Mouse (Mus musculus): ENCODE measurements around the gene Slc22a23. TPM values are rescaled to one million over a fixed set of nuclear protein-coding genes. Genes with fewer than 3 reads are reported as not detected.

The Slc22a23 gene
- total RNA-seq, 2 experiments from 2014 or later: 52.4 to 55.5 TPM

DNA sequence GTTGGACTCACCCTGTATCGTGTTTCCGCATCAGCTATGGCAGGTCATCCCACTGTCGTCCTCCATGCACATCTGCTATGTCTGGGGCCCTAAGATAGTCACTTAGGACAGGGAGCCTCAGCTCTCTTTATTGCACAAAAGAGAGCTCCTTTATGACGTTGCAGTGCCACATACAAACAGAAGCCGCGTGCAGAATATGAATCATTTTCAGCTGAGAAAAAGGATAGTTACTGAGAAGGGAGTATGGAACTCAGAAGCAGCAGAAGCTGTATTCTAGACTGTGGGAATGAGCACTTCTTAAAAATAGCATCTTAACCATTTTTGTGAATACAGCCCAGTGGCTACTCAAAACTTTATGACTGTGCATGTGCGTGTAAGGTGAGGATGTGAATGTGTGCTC lies 87.8 kb downstream of the Slc22a23 start:
- TF ChIP-seq CTCF (IDR thresholded peaks at IDR 0.05): no peak
- Histone ChIP-seq H3K27ac (peak overlapping the region; percentile 71), H3K4me3 (no peak overlapping the region)
- intact Hi-C loops (cut with DNase I): no loop called here
- DNase-seq (ENCODE audit: extremely low spot score in 1 of 2, low spot score in 2 of 2): no peak

DNA sequence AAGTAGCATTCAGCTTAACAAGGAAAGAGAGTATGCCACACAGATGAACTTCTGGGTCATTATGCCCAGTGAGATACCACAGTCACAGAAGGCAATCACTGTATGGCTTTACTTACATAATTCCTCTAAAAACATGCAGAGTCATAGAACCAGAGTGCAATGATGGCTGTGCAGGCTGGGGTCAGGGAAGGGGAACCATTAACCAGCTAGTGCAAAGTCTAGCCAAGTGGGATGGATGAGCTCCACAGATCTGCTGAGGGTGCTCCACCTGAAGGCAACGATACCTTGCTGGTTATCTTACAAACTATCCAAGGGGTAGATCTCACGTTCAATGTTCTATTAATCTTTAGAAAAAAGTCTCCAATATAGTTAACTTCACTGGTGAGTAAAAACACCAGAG lies 88.3 kb downstream of the Slc22a23 start:
- no peak for TF ChIP-seq CTCF (IDR thresholded peaks at IDR 0.05)
- no peak for DNase-seq (ENCODE audit: extremely low spot score in 1 of 2, low spot score in 2 of 2)
- intact Hi-C loops (cut with DNase I): no loop called here
- no peak overlapping the region for H3K4me3 ChIP-seq
- H3K27ac ChIP-seq: peak overlapping the region; percentile 47

DNA sequence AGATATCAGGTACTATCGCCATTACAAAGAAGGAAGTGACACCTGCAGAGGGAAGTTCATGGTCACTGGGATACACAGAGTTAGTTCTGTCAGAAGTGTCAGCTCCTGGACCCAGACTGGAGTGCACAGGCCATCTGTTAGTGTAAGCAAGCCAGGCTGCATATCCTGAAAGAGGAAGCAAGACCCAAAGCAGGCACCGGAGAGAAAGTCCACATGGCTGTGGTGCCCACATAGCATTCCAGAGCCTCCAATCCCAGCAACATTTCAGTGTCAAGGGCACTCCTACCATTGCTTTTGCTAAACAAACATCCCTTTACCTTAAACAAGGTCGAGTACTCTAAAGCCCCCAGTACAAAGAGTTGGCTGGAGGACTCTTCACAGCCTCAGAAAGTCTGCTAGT lies 89.7 kb downstream of the Slc22a23 start:
- DNase-seq (ENCODE audit: extremely low spot score in 1 of 2, low spot score in 2 of 2): no peak
- Histone ChIP-seq H3K27ac (peak overlapping the region; percentile 64), H3K4me3 (no peak overlapping the region)
- intact Hi-C loops (cut with DNase I): no loop called here
- TF ChIP-seq CTCF (IDR thresholded peaks at IDR 0.05): no peak

DNA sequence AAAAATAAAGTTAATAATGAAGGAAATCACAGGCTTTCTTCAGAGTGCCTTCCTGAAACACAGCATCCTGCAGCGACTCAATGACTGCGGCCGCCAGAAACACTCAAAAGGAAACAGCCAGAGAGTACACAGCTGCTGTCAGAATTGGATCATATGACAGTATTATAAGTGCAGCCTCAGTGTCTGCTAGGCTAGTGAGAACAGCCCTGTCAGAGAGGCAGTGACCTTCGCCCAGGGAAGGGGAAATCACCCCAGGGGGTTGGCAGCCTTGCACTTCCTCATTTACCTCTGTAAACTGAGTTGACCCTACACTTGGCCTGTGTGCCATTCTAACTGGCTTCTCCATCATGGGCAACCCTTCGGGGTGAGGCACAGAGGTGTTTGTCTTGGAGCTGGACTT lies 90.3 kb downstream of the Slc22a23 start:
- Histone ChIP-seq H3K27ac (peak overlapping the region; percentile 64), H3K4me3 (no peak overlapping the region)
- no peak for TF ChIP-seq CTCF (IDR thresholded peaks at IDR 0.05)
- intact Hi-C loops (cut with DNase I): no loop called here
- no peak for DNase-seq (ENCODE audit: extremely low spot score in 1 of 2, low spot score in 2 of 2)

DNA sequence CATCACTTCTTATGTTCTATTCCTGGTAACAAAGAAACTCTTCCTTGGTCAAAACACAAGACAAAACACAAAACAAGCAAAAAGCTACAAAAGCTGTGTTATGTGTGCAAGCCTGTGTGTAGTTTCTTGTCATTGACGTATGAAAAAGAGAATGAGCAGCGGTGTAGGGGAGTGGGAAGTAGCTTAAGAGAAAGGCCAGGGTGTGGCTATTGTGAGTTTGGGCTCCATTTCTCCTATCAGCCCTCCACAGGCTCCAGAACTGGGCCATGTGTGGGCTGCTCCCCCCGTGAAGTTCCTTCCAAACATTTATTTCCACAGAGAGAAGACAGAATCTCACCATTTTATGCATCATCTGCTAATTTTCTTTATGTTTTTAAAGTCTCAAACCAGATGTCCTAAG lies 91.2 kb downstream of the Slc22a23 start:
- Histone ChIP-seq H3K27ac (peak overlapping the region; percentile 64), H3K4me3 (no peak overlapping the region)
- no peak for DNase-seq (ENCODE audit: extremely low spot score in 1 of 2, low spot score in 2 of 2)
- intact Hi-C loops (cut with DNase I): no loop called here
- TF ChIP-seq CTCF (IDR thresholded peaks at IDR 0.05): no peak

DNA sequence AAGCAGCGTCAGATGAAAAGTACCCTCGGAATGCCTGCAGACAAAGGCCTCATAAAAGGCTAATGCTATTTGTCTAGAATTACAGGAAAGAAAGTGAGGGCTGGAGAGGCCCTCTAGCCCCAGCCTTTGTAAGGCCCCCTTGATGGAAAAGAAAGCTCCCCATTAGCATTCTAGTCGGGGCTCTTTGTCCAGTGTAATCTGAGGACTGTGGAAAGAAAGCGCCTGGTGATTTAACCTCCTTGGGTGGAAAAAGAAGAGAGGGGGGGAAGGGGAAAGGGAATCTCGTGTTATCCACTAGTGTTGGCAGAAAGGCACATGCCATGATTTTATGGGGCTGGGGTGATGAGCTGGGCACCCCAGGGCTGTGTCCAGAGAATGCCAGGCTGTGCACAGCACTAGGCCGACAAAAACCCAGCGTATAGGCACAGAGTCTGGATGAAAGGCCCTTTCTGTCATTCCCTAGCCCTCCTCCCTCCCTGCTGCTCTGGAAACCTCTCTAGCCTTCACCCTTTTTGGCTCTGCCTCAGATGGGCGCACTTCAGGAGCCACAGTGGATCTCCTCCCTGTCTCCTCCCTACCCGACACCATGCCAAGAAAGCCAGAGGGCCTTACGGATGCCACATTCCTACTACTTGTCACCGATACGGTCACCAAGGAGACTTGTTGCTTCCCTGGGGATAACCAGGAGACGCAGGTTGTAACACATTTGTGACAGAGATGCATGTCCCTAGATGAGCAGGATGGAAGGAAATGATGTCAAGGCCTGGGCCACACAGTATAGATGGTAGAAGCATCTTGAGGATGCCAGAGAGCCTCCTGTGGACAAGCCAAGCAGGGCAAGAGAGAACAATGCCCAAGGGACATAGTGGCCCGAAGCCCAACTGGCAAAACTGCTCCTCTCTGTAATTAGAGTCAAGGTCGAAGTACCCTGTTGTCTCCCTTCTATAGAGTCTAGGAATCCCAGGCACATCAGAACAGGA lies 95.8 kb downstream of the Slc22a23 start:
- H3K4me3 ChIP-seq: no peak overlapping the region
- TF ChIP-seq CTCF (IDR thresholded peaks at IDR 0.05): no peak
- intact Hi-C loops (cut with DNase I): no loop called here
- no peak for DNase-seq (ENCODE audit: extremely low spot score in 1 of 2, low spot score in 2 of 2)
- peak overlapping the region; percentile 80 for H3K27ac ChIP-seq

DNA sequence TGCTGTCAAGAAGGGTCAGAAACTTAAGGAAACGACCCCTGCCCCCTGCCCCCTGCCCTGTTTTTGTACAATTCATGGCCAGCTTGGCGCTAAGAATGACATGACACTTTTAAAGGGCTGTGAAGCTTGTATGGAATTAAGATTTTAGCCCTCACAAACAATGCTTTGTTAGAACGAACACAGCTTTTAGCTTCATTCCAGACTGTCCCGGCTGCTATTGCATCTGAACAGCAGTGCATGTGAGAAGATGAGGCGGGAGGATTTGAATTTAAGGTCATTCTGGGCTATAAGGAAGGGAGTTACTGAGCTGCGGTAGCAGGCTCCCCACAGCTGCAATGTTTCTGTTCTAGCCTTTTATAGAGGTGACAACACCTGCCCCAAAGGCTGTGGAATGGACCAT lies 96.9 kb downstream of the Slc22a23 start:
- DNase-seq (ENCODE audit: extremely low spot score in 1 of 2, low spot score in 2 of 2): no peak
- no peak overlapping the region for H3K4me3 ChIP-seq

DNA sequence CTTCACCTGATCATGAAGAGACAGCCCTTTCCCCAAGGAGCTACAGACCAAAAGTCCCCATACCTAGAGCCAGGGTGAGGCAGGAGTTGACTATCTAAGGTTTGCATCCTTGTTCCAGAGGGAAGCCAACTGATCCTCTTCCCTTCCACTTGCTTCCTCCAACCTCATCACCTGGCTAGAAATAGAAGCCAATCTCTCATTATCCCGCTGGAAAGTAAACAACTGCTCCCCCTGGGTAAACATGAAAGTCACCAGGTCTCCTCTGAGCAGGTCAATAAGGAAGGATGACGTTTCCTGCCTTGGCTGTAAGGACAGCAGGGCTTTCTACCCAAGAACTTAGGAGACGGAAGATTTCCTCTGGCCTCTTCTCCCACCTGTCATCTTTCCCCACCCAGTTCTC lies 98.2 kb downstream of the Slc22a23 start:
- no peak for DNase-seq (ENCODE audit: extremely low spot score in 1 of 2, low spot score in 2 of 2)
- no peak for TF ChIP-seq CTCF (IDR thresholded peaks at IDR 0.05)
- intact Hi-C loops (cut with DNase I): no loop called here

More for the DNA sequence above, 96.9 kb downstream of the Slc22a23 start:
- intact Hi-C loops (cut with DNase I): no loop called here
- TF ChIP-seq CTCF (IDR thresholded peaks at IDR 0.05): no peak
- H3K27ac ChIP-seq: peak overlapping the region; percentile 80

DNA sequence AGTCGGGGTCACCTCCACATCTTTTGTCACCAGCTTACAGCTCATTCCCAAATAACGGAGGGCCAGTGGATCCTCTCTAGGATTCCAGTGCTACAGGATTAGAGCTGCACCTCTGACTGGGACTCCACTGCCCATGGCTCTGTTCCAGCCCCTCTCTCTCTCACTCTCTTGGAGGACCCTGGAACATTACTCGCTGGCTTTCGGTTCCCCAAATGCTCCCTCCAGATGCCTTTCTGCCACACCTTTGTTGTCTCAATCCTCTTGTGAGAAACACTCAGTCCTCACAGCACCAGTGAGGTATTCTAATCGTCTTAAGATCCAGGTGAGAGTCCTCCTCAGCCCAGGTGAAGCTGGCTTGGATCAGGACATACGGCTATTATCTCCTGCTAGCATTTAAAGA lies 99.8 kb downstream of the Slc22a23 start:
- TF ChIP-seq CTCF (IDR thresholded peaks at IDR 0.05): no peak
- intact Hi-C loops (cut with DNase I): no loop called here
- H3K4me3 ChIP-seq: no peak overlapping the region
- DNase-seq (ENCODE audit: extremely low spot score in 1 of 2, low spot score in 2 of 2): no peak
- H3K27ac ChIP-seq: peak overlapping the region; percentile 41; the same call in 1 of the 2 replicates

More for the DNA sequence above, 98.2 kb downstream of the Slc22a23 start:
- Histone ChIP-seq H3K27ac (no peak overlapping the region; the same call in 1 of the 2 replicates), H3K4me3 (no peak overlapping the region)

DNA sequence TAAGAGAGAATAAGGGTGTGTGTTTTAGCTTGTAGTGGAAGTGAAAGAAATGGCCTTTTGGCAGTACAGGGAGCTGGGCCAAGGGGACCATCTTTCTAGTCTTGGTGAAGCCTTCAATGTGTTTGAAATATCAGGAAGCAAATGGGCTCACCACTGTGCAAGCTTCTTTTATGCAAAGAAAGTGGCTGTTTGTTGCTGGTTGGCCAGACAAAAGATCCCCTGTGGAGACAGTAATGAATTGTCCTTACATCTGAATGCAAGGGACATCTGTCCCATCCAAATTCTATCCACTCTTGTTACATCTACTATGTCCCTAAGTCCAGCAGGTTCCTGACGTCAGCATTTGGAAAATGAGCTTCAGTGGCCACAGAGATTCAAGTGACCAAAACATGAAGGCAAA lies 100.8 kb downstream of the Slc22a23 start:
- no peak for DNase-seq (ENCODE audit: extremely low spot score in 1 of 2, low spot score in 2 of 2)
- H3K4me3 ChIP-seq: no peak overlapping the region
- H3K27ac ChIP-seq: peak overlapping the region; percentile 41; the same call in 1 of the 2 replicates
- intact Hi-C loops (cut with DNase I): no loop called here
- no peak; the same call in 1 of the 2 replicates for TF ChIP-seq CTCF (IDR thresholded peaks at IDR 0.05)

DNA sequence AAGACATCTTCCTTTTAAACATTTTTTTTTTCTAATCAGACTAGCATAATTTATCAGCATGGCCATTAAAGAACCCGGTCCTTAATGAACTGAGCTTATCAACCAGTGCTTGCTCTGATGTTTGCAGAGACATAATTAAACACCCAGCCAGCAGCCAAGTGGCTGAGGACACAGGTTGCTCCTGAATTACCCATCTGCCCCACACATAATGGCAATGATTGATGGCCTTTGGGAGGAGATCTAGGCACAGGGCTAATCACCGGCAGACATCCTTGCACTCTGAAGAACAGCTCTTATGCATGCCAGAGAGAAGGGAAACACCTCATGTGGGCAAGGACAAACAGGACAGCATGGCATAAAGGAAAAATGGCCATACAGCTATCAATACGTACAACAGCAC lies 102.8 kb downstream of the Slc22a23 start:
- no peak for DNase-seq (ENCODE audit: extremely low spot score in 1 of 2, low spot score in 2 of 2)
- no peak for TF ChIP-seq CTCF (IDR thresholded peaks at IDR 0.05)
- Histone ChIP-seq H3K27ac (no peak overlapping the region), H3K4me3 (no peak overlapping the region)
- intact Hi-C loops (cut with DNase I): no loop called here

DNA sequence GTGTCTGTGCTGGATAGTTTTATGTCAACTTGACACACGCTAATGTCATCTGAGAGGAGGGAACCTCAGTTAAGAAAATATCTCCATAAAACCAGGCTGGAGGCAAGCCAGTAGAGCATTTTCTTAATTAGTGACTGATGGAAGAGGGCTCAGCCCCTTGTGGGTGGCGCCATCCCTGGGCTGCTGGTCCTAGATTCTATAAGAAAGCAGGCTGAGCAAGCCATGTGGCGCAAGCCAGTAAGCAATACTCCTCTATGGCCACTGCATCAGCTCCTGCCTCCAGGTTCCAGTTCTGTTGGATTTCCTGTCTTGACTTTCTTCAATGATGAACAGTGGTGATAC lies 104.9 kb downstream of the Slc22a23 start:
- Histone ChIP-seq H3K27ac (no peak overlapping the region), H3K4me3 (no peak overlapping the region)
- DNase-seq (ENCODE audit: extremely low spot score in 1 of 2, low spot score in 2 of 2): no peak
- TF ChIP-seq CTCF (IDR thresholded peaks at IDR 0.05): no peak
- intact Hi-C loops (cut with DNase I): no loop called here
